Mouse (Mus musculus) adrenal gland, adult 18-20 months (tissue): ENCODE results near the gene Lmf1. TPM values are rescaled to one million over a fixed set of nuclear protein-coding genes. Genes with fewer than 3 reads are reported as not detected.
A peak's percentile ranks its signal among the peaks of the same experiment; 100 is the strongest.

Experiments
- DNase-seq, 2 experiments: peaks; one replicate each; pipeline ENCODE4 v3.0.0; 2021 to 2022; ENCODE audit warnings: low spot score in 2 of 2
- long read RNA-seq, 2 experiments: library from polyadenylated mRNA; stranded (forward); transcript quantifications; one replicate each; pipeline ENCODE4 v2.0.0; 2021
- total RNA-seq, 2 experiments: library from RNA; stranded (reverse); gene quantifications; 1 replicate in 1 of 2; 2 replicates in 1 of 2; pipeline ENCODE4 v1.2.3; 2021

The Lmf1 gene
- 10 to 100 TPM; 36.9 to 38.7 TPM for total RNA-seq
- long read RNA-seq, experiment 1, partial matches to known transcripts, result 3 of 45 reads
- long read RNA-seq, experiment 1, other reads (novel, unspliced or antisense), result 42 of 45 reads
- long read RNA-seq, experiment 2, partial matches to known transcripts, result 7 of 135 reads
- long read RNA-seq, experiment 2, other reads (novel, unspliced or antisense), result 128 of 135 reads

DNA sequence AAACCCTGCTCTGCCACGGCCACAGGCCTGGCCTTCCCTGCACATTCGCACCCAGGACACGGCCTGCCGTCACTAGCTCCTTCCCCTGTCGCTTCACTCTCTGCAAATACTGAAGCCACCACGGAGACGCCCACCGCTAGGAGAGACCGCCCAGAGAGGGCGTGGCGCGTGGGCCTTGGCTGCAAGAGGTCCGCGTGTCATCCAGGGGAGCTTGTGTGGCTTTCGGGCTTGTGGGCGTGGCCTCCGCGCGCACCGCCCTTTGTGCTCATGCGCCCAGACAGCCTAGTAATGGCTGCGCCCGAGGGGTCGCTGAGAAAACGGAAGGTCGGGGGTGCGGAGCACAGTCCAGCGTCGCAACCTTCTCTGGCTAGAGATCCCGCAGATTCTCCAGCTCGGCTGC, at the start of gene Lmf1:
Gene Lmf1 (plus strand): TSS at position 166 of the 400 bp plus-strand sequence.
- peak; percentile 93 to 96 for DNase-seq

DNA sequence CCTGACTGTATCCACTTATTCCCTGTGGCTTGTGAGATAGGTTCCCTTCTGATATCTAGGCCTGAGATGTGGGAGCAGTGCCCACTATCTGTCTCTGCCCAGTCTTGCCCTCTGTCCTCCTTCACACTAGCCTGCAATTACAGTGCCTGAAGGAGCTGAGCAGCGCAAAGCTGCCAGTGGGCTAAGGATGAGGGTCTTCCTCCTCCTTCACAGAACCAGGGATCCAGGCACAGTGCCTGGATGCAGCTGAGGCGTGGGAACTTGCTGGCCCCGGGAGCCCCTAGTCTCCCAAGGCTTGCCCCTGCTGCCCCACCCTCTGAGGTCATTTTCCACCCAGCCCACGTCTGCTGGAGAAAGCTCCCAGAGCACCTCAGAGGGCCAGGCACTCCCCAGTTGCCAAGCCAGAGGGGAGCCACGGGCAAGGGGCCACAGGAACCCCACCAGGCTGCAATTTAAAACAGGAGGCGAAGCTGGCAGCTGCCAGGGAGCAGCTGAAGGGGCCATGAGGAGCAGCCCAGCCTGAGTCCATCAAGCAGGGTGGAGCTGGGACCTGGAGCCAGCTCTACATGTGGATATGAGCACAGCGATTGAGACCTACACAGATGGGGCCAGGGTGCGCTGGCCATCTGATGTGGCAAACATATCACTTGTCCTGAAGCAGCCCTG, 48.4 kb upstream of the Lmf1 start:
- no peak for DNase-seq

DNA sequence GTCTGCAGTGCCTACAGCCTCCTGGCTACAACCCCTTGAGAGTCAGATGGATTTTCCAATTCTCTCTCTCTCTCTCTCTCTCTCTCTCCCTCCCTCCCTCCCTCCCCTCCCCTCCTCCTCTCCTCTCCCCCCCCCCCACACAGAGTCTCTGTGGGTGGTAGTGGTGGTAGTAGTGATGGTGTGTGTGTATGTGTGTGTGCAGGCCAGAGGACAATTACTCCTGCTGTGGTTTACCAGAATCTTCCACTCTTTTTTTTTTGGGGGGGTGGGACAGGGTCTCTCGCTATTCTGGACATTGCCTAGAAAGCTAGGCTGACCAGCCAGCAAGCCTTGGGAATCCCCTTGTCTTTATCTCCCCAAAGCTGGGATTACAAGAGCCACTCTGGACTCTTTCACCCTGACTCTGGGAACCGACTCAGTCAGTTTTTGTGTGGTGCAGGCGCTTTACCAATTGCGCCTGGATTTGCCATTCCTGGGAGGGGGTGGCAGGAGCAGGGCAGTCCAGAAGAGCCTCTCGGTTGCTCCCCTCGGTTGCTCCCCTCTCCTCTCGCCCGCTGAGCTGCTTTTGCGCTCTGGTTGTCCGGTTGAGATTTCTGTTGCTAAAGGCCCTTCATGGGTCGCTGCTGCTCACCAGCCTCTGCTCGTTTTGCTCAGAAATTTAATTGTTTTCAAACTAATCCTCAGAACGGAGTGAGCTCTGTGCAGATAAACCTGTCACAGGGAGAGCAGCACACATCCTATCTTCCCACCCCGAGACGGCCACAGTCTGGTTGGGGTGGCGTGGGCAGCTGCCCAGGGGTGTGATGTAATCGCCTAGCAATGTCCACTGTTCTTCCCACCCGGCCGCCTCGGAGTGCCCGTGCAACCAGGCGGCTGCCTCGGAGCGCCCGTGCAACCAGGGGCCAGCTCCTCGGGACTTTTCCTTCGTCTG, 39.7 kb upstream of the Lmf1 start:
- DNase-seq, result peak; percentile 34 to 45

DNA sequence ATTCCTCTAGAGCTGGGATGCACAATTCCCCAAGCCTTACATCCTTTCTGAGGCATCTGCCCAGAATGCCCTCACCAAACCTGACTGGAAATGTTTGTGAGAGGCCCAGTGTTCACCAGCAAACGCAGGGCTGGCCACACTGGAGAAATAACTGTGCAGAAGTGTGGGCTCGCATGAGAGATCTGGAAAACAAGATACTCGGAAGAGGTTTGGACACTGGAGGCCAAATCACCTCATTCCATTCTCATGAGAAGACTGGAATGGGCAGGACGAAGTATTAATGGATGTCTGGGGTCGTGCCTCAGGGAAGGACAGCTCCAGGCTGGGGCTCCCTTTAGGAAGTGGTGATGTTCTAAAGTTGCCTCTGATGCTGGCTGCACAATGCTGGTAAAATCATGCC, 38.2 kb upstream of the Lmf1 start:
- DNase-seq, result no peak

DNA sequence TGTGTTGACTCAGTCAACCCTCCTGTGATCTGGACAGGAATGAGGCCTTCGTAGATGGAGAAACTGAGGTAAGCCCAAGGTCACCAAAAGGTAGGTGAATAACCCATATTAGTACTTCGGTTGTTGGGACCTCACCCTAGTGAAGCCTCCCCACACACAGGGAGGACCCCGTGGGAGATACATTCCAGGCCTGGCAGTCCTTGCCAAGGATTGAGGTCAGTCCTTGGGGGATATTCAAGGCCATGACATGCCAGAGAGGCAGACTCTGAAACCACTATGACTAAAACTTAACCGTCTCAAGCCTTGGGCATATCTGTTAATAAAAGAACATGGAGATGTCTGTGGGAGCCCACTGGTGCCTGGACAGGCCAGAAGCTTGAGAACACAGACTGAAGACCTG, 37.1 kb upstream of the Lmf1 start:
- no peak for DNase-seq

DNA sequence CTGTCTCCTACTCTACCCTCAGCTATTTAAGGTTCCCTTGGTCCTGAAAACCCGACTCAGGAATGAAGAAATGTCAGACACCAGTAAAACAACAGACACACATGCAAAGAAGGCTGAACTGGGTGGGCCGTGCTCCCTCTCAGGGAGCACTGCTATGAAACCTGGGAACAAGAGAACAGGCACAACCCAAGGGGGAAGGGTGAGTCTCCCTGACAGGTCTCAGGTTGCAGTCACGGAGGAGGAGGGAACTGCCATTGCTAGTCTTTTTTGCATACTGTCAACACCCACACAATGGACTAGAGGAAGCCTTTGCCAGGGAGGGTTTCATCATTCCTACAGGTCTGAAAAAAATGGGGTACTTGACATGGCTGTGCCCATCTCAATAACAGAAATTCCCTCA, 31.9 kb upstream of the Lmf1 start:
- no peak for DNase-seq

DNA sequence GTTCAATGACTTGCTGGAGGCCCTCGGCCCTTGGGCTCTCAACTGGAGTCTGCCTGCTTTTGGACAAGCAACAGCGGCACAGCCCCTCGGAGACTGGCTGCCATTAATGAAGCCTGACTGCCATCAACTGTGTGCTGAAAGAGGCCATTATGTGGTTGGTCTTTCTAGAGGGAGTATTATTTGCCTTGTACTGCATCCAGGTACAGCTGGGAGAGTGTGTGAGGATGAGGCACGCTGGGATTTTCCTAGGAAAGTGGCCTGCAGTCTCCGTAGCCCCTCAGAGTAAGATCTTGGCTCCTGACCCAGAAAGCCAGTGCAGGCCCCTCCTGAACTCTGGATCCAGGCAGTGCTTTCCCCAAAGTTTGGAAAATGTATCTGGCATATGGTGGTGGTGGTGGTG, 28.9 kb upstream of the Lmf1 start:
- no peak for DNase-seq

DNA sequence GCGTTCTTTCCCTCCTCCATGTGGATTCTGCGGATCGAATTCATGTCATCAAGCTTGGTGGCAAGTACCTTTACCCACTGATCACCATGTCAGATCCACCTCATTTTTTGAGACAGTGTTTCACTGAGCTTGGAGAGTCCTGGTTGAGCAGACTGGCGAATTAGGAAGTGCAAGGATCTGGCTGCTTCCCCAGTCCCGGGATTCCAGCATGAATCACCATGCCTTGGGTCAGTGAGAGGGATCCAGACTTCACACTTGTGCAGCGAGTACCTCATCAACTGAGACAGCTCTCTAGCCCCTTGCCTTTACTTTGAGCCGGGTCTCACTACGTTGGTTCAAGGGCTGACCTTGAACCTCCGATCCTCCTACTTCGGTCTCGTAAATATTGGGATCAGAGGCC, 27.6 kb upstream of the Lmf1 start:
- no peak for DNase-seq

DNA sequence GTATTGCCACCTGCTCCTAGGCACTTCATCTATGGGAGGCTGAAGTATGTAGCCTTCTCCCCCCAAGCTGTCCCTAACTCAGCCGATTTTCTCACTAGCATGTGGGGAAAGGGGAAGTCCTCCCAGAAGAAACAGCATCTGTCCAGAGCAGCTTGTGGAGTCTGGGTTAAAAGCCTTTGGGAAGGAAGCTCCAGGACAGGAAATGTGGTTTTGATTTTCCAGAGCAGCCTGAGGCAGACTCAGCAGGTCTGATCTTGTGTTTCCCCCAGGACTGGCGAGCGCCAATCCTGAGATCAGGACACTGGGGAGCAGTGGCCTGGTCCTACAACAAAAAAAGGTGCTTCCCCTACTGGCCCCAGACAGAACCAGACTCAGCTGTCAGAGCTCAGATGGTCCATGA, 23.7 kb upstream of the Lmf1 start:
- DNase-seq, result no peak

DNA sequence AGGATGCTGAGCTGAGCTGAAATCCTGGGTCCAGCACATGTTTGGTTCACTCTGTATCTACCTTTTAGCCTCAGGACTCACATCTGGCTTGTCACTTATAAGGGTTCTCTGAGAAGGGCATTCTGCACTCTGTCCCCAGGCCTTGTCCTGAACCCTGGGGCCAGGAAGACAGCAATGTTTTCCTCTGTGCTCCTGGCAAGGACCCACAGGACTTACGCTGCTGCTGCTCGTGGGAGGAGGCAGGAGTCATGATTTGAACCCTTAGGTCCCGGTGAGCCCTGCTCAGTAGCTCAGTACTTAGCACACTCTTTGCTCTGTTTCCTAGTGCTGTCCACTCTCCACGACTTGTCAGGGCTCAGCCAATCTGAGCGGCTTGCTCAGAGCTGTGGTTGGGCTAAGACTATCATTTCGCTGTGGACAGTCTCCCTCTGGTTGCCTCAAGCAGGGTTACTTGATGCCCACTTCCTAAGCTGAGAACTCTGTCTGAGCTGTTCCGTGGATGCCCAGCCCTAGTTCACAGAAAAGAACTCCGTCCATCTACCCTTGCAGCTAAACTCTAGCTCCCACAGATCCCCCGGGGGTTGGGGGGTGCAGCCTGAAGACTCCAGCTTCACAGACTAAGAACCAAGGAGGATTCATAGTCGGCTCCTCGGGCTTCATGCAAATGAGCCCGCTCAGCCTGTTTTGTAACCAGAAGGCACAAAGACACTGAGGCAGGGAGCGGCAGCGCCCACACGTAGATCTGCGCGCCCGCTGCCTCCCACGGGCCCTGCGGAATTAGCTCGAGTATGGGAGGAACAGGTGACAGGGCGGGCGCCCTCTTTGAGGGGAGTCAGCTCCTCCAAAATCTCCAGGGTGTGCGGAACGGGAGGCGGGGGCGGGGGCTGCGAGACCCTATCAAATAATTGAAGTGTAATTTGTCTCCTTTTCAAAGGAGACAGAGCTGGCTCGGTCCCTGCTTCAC, 22.9 kb upstream of the Lmf1 start:
- no peak for DNase-seq

DNA sequence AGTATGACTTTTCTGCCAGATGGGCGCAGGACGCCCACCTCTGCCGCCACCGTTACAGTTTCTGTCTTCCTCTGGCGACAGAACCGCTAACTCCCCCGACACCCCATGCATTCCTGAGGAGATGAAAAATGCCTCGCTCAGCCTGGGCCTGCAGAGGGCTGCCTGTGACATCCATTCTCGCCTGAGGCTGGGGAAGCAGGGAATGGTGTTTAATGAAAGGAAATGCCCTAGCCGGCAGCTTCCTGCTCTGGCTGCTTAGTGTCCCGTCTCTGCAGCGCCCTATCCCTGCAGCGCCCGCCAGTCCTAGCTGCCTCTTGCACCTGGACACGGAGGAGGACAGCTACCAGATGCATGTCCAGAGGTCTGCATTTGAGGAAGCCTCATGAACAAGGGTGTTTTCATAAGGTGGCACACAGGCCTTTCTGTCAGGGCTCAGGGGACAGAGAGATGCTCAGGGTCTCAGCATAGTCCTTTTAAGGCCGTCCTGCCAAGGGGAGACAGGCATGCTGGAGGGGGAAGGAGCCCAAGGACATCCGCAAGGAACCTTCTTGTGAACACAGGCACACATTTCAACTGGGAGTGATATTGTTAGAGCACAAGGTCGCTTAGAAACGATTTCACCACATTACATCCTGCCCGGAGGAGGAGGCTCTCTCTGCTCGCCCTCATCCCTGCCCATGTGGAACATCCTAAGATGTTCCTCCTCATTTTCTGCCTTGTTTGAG, 22.1 kb upstream of the Lmf1 start:
- DNase-seq, result no peak

DNA sequence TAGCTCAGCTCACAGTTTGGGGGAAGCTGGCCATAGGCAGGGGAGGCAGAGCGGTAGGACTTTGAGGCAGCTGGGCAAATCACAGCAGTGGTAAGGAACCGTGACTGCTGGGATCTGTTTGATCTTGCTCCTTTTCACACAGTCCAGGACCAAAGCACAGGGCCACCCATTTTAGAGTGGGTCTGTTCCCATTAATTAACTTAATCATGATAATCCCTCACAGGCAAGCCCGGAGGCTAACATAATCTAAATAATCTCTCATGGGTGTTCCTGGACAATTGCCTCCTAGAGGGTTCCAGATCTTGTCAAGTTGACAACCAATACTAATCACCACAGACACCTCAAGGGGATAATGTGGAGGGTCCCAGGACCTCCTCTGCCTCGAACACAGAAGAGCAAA, 19.3 kb upstream of the Lmf1 start:
- DNase-seq, result no peak

DNA sequence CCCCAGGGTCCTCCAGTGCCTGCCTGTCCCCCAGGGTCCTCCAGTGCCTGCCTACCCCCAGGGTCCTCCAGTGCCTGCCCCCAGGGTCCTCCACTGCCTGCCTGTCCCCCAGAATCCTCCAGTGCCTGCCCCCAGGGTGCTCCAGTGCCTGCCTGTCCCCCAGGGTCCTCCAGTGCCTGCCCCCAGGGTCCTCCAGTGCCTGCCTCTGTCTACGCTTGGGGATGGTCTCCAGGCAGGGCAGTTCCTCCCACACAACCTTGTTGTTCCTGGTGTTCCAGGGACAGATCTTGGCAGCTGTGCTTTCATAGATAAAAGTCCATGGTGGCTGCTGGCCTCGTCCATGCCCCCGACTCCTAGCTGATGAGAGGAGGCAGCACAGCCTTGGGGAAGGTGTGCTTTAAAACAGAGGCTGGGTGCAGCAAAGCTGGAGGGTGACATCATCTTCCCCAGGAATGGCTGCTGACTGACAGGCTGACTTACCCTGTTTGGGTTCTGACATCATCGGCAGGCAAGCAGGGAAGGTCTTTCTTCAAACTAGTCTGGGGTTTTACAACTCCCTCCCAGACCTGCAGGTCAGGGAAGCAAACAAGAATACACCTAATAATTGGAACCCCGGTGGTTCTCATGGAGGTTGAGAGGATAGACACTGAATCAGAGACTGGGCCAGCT, 18.2 kb upstream of the Lmf1 start:
- no peak for DNase-seq

DNA sequence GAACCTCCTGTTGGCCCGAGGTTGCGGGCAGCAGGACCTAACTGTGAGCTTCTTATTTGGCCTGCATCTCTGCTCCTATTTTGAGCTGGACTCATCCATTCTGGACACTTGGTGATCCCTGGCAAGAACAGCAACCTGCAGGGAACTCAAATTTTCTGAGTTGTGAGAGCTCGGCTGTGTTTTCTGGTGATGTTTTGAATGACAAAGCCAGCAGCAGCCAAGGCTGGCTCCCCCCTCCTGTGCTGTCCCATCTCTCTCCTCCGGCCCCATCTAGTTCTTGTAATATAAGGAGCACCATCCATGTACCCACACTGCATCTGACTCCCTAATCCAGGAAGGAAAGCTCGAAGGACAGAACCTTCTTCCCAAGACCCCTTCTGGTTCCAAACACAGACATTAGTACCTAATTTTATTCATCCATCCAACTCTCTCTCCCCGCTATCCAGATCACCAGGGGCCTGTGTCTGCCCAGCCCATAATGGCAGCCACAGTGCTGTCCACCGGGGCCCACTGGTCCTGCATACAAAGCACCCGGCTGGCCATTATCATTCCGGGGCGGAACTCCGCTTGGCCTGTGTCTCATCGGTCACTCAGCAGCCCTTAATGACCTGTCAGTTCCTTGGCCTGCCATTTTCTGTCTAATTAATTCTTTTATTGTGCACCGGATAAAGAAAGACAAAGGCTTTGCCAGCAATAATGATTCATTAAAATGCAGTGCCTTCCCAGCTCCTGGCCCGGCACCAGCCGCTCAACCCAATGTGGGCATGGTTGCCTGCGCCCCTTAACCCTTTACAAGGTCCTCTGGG, 17.5 kb upstream of the Lmf1 start:
- no peak for DNase-seq

DNA sequence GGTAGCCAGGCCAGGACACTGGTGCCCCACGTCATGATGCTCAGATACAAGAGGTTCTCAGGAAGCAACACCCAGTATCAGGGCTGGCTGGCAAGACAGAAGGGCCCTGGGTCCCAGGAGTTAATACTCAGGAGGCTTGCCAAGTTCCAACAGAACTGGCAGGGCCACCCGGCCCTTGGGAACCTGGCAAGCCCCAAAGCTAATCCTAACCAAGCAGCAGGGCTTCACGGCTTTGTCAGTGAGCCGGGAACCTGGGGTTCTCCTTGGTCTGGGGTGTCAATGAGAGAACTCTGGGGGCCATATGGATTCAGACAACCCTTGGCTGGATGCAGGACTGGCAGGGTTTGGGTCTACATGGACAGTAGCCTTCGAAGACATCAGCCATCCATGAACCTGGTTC, 14.4 kb upstream of the Lmf1 start:
- no peak for DNase-seq

DNA sequence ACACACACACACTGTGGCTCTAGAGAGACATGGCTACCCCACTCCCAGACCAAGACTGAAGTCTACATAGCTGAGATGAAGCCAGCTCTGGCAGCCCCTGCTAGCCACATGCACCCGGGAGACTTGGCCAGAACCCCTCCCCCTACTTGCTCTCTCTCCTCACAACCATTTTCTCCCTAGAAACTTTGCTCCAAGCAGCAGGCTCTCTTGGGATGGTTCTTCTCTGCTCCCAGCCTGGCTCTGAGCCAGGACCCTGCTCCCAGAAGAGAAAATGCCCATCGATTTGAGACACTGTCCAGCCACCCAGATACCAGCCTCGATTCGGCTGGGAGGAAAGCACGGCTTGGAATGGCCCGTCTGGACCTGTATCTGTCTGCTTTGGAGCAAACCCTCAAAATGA, 13.6 kb upstream of the Lmf1 start:
- no peak for DNase-seq

DNA sequence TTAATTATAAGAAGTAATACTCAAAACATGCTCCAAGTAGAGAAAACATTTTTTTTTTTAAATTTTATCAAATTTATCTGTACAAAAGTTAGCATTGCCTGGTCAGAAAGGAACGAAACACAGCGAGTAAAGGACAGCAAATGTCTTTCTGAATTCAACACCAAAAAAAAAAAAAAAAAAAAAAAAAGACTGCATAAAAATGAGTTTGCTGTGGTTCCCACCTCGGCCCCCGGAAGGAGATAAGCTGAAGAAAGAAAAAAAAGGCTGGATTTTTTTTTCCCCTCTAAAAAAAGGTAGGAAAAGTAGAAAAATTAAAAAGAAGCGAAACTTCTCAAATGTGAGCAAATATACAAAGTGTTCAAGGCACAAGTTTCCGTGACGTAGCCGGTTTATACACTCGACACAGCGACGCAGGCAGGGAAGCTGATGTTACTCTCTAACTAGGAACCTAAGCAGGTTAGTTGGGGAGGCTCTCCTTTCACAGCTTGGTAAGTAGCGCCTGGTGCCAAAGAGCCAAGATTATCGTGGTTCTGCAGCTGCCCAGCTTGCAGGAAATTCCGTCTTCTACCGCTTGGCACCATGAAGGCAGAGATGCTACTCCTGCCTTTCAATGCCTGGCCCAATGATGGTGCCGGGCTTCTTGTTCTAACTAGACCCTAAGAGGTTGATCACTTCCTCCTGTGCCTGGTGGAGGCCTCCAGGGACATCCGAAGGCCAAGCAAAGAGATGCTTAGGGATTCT, 12.9 kb upstream of the Lmf1 start:
- no peak for DNase-seq

DNA sequence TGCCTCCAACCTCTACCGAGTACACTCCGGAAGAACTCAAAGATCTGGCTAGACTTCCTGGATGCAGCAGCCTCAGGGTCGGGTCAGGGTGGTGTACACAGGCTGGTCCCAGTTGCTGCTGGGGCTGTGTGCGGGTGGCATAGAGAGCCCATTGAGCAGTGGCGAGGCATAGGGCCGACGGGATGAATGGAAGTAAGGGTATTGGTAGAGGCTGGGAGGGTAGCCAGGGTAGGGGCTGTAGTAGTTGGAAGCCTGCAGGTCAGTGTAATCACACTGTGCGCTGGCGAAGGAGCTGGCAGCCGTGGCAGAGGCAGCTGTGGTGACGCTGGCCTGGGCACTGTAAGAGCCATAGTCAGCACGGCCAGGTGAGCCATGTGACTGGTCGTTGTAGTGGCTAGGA, 11.6 kb upstream of the Lmf1 start:
- no peak for DNase-seq
